Mouse (Mus musculus) heart, postnatal 14 days (tissue): ENCODE measurements around the gene Wfdc21. TPM values are rescaled to one million over a fixed set of nuclear protein-coding genes. Genes with fewer than 3 reads are reported as not detected.

ENCODE experiments used
- DNase-seq, 2 experiments: peaks; one replicate each; pipeline ENCODE4 v3.0.0; 2021 to 2022
- intact Hi-C: fragments of 180-260 bp; cut with DNase I; formaldehyde crosslinking; loops from one replicate; pipeline ENCODE4 v1.15.1; 2025
- long read RNA-seq, 2 experiments: library from polyadenylated mRNA; stranded (forward); transcript quantifications; one replicate each; pipeline ENCODE4 v2.0.0; 2021
- total RNA-seq, 2 experiments: library from RNA; stranded (reverse); gene quantifications; 2 replicates each; pipeline ENCODE4 v1.2.3; 2021

The Wfdc21 gene
- under 1 TPM; 0.76 to 0.80 TPM for total RNA-seq
- long read RNA-seq, experiment 1: 0 reads
- long read RNA-seq, experiment 2: 0 reads

DNA sequence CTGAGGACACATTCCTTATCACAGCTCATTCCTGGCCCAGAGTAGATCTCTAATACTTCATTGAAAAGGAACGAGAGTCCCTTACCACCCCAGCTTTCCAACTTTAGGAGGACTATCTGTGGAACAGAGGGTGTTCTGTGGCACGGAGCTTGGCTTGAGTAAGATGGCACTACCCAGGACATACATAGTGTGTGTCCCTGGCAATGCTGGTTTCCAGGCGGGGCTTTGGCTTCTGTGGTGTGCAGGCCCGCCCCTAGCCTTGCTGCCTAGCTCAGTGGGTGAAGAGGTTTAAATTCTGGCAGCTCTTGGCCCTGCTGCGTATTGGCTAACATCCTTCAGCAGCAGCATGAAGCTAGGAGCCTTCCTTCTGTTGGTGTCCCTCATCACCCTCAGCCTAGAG, at the start of gene Wfdc21:
Gene Wfdc21, plus strand, starts transcription at position 260 of the 400 bp plus-strand sequence.
- intact Hi-C loops: no loop called here
- DNase-seq: no peak

DNA sequence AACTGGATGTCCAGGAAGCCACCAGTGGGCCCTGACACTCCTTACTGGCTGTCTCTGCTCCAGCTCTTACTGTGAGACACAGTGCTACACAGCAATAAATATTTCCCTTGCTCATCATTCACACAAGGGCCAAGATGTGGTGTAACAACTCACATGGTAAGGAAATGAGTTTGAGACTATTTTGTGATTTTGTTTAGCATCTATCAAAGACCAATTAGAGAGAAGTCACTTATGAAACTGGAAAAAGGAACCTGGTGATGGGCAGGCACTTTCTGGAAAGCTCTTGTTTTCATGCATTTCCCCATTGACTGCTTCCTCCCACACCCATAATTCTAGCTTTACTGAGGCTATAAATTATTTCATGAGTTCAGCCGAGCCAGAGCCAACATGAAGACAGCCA, 43.0 kb upstream of the Wfdc21 start, which contains the start of gene Wfdc17:
Gene Wfdc17, plus strand, starts transcription at position 287 of the 400 bp plus-strand sequence.
- intact Hi-C loops: loop anchor here (1.0 kb wide), 1 partner anchor 16 kb away; no protein-coding TSS in a partner anchor
- no peak for DNase-seq

GRCm38 (mm10) chr11:83708715-83709114, 38.0 kb upstream of the Wfdc21 start, which contains the start of gene Wfdc18:
Wfdc18 (plus strand) TSS chr11:83709015.
- intact Hi-C loops: loop anchor here (1.0 kb wide), 1 partner anchor 21 kb away; no protein-coding TSS in a partner anchor
- no peak for DNase-seq

DNA sequence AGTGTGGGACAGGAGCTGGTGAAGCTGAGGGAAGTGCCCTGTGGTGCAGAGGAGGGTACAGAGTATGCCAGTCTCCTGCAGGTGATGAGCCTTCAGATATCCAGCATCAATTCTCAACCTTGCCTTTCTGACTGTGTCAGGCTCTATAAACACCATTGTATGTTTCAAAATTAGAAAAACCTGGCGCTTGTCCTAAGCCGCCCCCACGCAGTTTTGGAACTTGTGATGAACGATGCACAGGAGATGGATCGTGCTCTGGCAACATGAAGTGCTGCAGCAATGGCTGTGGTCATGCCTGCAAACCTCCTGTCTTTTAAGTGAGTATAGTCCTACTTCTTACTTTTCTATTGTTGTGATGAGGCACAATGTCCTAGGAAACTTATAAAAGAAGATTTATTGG, 37.1 kb upstream of the Wfdc21 start:
- intact Hi-C loops: no loop called here
- no peak for DNase-seq

DNA sequence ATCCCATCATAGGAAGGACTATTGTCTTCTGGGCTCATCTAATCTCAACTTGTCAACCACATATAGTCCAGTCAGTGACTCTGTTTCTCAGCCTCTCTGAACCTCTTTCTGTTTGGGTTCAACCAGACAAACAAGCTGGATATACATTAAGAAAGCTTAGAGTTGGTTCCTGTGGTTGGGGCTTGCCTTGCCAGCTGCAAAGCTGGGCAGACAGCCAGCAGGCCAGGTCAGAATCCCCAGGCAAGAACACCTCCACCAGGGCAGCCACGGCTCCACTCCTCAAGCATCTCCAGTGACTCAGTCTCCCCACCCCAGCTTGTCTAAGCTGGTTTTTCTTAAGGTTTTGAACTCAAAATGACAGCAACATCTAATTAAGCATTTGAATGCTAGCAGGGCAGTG, 34.1 kb upstream of the Wfdc21 start:
- DNase-seq: no peak
- intact Hi-C loops: no loop called here

GRCm38 (mm10) chr11:83713925-83714324, 32.8 kb upstream of the Wfdc21 start:
- intact Hi-C loops: no loop called here
- DNase-seq: no peak

DNA sequence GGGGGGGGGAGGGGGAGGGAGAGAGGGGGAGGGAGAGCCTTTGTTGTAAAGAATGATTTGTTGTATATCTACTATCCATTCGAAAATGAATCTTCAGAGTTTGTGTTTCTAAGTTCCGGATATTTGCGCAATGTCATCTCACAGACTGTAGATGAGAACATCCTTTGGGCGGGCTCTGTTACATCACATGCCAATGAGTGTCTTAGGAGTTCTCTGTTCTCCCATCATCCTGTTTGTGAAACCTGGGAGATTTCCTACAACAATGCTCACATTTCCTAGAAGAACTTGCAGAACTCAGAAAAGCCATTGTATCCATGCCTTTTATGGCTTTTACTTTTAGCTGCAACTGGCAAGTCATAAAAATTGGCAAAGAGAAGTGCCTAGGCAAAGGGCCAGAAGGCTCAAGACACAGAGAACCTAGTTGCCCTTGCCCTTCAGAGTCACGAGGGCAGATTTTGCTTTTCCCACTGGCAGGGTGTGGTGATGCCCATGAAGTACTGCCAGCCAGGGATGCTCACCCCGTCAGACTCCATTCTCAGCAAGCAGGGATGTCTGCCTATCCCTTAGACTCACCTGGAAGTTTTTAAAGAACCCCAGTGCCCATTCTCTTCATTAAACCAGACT, 29.6 kb upstream of the Wfdc21 start:
- DNase-seq: no peak
- intact Hi-C loops: no loop called here

DNA sequence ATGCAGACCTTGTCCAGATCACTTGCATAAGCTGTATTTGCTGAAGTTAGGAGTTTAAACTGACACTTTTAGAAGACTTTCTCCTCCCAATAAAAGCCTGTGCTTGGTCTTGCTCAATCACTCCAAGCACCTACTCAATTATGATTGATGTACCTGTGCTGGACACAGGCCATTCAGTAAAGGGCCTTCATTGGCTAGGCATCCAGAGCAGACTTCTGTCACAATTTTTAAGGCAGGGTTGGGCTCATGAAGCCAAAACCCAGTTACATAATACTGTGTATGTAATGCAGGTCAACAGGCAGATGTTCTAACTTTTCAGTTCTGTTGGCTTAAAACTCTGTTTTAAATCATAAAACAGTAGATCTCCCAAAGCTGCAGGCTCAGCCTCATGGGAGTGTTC, 26.0 kb upstream of the Wfdc21 start:
- intact Hi-C loops: no loop called here
- no peak for DNase-seq

GRCm38 (mm10) chr11:83728757-83729432, 17.8 kb upstream of the Wfdc21 start:
- no peak for DNase-seq
- intact Hi-C loops: no loop called here

DNA sequence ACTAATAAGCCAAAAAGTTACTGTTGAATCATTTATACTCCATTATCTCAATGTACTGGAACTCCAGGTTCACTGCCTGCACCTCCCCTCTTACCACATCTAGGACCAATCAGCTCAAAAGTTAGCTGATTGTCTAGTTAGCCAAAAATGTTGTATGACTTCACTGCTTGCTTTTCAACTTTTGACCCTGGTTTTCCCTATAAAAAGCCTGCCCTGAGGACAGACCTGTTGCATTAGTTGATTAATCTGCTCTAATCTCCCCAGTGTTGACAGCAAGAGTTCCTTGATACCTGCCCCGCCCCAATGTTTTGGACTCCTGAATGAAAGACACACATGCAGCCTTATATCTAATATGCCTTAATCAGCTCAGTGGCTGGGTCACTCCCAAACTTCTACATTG, 15.6 kb upstream of the Wfdc21 start:
- no peak for DNase-seq
- intact Hi-C loops: no loop called here

GRCm38 (mm10) chr11:83733071-83733640, 13.6 kb upstream of the Wfdc21 start:
- intact Hi-C loops: no loop called here
- DNase-seq: no peak

GRCm38 (mm10) chr11:83734215-83734614, 12.5 kb upstream of the Wfdc21 start:
- intact Hi-C loops: no loop called here
- no peak for DNase-seq

- intact Hi-C loops: loop anchor here (5.0 kb wide), 2 partner anchors 94 to 294 kb away; no protein-coding TSS in a partner anchor
- no peak for DNase-seq
These were observed 10.9 kb upstream of the Wfdc21 start for GRCm38 (mm10) chr11:83735881-83736280.

GRCm38 (mm10) chr11:83737109-83737558, 9.6 kb upstream of the Wfdc21 start:
- no peak for DNase-seq
- intact Hi-C loops: loop anchor here (5.0 kb wide), 2 partner anchors 95 to 295 kb away; no protein-coding TSS in a partner anchor

GRCm38 (mm10) chr11:83739241-83739640, 7.5 kb upstream of the Wfdc21 start:
- DNase-seq: peak; percentile 73 to 87
- intact Hi-C loops: loop anchor here (1.0 to 5.0 kb wide), 3 partner anchors 97 to 297 kb away; no protein-coding TSS in a partner anchor

- intact Hi-C loops: no loop called here
- DNase-seq: no peak
These were observed 6.2 kb upstream of the Wfdc21 start for GRCm38 (mm10) chr11:83740443-83740991.

DNA sequence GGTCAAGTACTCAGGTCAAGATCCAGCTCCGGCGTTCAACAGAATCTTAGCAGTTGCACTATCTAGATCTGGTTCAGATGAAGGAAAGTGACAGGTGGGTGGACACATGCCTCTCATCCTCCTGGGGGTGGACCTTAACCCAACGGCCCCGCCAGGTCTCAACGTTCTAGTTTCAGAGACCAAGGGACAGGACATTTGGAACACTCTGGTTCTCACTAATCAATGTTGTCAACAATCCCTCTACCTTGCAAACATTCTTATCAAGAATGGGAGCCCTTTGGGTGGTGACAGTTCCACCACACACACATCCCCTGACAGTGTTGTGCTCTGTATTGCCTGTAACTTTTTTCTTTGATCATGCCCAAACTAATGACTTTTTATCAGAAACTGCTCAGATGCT, 4.9 kb upstream of the Wfdc21 start:
- intact Hi-C loops: no loop called here
- no peak for DNase-seq

DNA sequence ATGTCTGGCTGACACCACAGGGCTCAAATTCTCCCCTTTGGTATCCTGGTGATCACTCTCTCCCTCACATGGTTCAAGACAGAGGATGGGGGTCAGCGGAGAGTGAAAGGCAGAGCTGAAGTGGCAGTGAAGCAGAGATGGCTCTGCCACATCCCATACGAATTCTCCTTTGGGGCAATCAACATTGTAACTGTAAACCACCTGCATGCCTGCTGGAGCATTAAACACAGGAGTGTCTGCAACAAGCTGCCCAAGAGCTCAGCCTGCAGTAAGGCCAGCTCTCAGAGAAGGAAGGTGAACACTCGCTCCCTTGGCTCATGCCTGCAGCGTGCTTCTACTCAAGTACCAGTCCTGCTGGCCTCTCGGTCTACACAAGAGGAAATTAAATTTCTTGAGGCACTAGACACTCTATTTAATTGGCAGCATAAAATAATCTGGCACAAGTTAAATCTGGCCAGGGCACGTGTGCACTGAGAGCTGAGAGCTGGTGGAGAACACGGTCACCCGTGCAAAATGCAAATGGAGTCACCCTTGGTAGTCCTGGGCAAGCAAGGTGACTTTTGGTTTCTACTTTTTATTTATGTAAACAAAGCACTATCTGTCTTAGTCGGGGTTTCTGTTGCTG, 3.9 kb upstream of the Wfdc21 start:
- intact Hi-C loops: loop anchor here (1.0 kb wide), 1 partner anchor 189 kb away; no protein-coding TSS in a partner anchor

GRCm38 (mm10) chr11:83743525-83743924, 3.2 kb upstream of the Wfdc21 start:
- intact Hi-C loops: loop anchor here (1.0 kb wide), 1 partner anchor 189 kb away; no protein-coding TSS in a partner anchor
- DNase-seq: no peak

More for the DNA sequence above, 3.9 kb upstream of the Wfdc21 start:
- DNase-seq: no peak

DNA sequence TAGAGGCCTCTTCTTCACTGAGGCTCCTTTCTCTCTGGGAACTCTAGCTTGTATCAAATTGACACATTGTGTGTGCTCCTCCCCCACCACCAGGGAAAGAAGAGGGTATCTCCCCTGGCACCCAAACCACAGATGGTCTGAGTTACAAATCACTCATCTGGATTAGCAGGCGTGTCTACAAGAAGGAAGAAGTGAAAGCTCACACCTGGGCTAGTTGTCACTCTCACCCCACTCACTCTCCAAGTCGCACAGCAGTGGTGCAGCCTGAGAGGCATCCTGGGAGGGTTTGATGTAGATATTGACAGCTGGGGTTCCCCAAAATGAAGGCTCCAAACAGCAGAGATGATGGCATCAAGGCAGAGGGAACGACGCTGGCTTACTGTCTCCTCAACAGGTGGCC, 588 bp upstream of the Wfdc21 start:
- no peak for DNase-seq
- intact Hi-C loops: no loop called here
